Mouse (Mus musculus) liver (tissue): Measurements from ENCODE around the gene Ddx25.

Source experiments
- DNase-seq: peaks from one replicate; pipeline ENCODE4 v3.0.0-alpha.2; 2020; ENCODE audit warnings: mixed read lengths

The Ddx25 gene

GRCm38 (mm10) chr9:35558257-35559008, at the start of gene Ddx25, which contains the start of gene Pus3:
Gene Ddx25 (minus strand): TSS chr9:35558528.
Gene Pus3 (plus strand): TSS chr9:35558595.
- DNase-seq: peak; percentile 30

DNA sequence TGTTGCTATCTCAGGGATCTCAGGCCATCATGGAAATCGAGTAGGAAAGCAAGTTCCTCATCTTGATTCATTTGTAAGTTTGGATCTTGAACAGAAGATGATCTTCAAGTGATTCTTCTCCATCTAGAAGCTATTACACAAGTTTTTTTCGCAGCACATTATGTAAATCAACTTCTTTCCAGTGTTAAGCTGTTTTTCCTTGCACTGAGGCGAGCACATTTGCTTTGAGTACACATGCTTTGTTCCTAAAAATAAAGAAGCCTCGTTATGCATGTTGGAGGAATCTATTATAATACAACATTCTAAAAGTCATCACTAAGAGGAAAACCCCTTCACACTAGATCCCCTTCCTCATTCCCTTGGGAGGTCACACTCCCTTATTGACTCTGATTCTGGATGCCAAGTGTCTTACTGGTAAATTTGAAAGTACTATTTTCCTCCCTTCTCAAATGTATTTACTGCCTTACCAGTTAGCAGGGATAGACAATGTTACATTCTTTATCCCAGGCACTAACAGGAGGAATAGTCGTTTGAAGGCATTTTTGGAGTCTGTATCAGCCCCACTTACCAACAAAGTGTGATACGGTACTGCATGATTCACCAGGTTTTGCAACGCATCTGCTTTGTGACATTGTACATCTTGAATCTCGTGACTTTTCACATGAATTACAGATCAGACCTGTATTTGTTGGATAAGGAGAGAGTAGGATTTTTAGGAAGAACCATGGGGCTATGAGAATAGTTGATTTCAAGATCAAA, 49.5 kb upstream of the Ddx25 start:
- DNase-seq: no peak

GRCm38 (mm10) chr9:35592903-35593302, 34.6 kb upstream of the Ddx25 start:
- no peak for DNase-seq

- no peak for DNase-seq
These were observed 29.3 kb upstream of the Ddx25 start for GRCm38 (mm10) chr9:35587674-35588073.

DNA sequence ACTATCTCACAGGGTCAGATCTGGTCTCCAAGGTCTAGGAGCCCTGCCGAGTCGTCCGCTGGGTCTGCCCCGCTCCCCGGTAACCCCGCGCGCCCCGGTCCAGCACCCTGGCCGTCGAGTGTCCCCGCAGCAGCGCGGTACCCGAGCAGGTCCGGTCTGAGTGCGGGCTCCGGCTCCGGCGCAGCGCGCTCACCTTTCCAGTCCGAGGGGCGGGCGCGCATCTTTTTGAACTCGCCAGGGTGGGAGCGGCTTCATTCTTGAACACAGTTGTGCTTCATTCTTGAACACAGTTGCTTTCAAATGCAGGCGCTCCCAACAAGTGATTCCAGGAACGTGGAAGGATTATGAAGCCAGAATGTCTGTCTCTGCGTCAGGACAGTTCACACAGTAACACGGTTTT, 16.1 kb upstream of the Ddx25 start:
- DNase-seq: no peak

DNA sequence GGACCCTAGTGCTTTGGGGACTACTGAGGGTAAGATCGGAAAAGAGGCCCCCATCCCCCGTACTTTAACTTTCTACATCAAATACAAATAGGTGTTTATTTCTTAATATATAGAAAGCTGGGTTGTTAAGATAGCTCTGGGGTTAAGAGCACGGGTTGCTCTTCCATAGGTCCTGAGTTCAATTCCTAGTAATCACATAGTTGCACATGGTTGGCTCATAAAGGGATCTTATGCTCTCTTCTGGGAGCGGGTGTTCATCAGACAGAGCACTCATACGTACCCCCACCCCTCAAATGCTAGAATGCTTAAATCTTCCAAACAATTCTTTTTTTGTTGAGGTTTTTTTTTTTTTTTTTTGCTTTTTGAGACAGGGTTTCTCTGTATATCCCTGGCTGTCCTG, 12.3 kb upstream of the Ddx25 start:
- no peak for DNase-seq

DNA sequence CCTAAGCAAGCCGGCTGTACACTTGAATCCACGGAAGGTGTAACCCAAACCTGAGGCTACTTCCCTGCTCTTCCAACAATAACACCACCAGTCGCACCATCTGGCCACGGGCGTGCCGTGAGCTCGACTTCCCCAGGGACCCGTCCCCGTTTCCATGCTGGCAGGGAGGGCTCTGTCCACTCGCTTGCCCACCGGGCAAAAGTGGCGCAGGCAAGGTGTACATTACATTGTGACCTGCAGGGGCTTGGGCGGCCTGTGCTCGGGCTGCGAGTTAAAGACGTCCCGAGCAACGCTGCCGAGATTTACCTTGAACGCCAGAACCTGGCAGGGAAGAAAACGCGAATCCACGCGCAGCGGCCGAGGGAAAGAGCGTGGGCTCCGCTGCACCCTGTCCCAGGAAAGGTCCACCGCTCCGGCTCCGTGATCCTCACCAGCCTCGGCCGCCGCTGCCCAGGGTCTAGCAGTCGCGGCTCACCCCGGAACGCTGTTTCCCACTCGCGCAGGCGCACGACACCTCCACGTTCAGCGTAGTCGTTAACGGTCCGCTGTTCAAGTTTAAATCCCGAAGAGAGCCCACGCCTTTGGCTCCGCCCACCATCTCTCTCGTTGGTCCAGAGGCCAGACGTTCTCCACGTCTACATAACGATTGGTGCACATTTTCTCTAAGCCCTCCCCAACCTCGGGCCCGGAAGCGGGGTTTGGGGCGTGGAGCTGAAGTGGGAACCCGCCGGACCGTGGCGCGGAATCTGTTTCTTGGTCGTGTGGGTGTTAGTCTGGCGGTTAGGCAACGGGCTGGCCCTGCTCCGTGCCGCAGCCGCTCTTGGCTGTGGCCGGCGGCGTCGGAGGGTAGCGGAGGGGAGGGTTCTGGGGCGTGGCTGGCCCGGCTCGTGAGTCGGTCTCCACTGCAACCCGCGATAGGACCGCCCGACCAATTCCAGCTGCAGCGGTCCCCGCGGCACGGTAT, 11.5 kb upstream of the Ddx25 start, which contains the start of the genes Pate2 and Hyls1:
Gene Pate2 (plus strand): TSS at position 714 of the 964 bp plus-strand sequence.
Gene Hyls1 (minus strand): TSS at position 828 of the 964 bp plus-strand sequence.
- peak; percentile 96 for DNase-seq

GRCm38 (mm10) chr9:35567995-35568394, 9.7 kb upstream of the Ddx25 start:
- no peak for DNase-seq

- DNase-seq: no peak
These were observed 6.4 kb upstream of the Ddx25 start for GRCm38 (mm10) chr9:35564536-35565240.

DNA sequence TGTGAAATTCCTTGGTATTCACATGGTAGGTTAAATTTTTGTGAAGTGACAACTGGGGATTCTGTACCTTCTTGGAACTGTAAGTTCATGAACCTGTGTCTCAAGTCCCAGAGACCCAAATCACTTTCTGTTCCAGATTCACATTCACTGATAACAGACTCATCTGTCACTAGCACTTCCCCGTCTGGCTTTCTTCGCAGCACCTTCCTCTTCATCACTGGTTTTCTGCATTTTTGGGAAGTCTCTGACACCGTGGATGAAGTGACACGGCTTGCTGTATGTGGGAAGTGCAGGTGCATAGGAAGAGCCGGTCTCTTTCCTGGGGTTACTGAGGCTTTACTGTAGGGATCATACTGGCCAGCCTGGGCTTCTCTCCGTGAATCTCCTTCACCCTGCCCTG, 3.3 kb upstream of the Ddx25 start:
- DNase-seq: no peak

DNA sequence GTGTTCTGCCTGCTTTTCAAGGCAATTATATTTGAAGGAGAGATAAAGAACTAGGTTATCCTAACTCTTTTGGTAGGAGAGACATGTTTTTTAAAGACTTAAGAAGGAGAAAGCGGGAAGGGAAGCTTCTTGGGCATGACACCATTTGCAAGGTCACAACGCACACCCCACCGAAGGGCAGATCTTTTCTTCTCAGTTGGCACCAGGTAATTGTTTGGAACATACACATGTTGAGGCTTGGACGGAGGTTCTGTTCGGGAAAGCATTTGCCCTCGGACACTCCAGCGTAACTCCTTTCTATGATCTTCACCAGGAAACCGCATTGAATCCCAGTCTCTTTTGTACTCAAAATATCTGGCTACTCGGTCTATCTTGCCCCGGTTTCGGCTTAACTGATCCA, 2.7 kb upstream of the Ddx25 start:
- DNase-seq: no peak

DNA sequence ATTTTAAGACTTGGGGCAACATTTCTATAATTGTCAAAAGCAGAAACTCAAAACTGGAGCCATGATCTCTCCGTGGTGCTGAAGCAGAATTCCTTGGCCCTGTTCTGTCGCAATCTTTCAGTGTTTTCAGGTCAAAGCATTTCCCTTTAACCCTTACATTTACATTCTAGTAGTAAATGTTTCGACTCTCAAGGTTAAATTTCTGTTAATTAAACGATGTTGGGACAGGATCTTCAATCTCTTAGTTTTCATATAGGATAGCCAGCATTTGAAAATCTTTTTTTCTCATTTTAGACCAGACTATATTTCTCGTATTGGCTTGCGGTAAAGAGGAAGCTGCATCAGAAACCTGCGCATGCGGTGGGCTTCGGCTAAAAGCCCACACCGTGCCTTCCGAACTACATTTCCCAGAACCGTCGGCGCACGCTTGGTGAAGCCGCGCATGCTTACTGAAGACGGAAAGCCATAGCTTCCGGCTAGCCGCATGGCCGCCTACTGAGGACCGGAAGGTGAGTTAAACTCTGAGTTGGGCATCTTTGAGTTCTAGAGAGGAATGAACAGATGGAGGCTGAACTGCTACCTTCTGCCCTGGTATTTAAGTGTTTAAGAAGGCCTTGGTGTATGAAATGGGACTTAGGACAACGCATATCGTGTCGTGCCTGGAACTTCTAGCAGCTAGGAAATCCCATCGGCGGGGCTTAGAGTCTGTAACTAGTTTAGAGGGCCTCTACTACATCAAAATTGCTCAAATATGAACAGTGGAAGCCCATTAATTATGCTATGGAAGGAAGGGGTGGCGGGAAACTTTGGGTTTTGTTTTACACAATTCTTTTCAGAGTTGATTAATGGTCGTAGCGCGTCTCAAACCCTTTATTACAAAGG, 922 bp upstream of the Ddx25 start:
- peak; percentile 81 for DNase-seq

DNA sequence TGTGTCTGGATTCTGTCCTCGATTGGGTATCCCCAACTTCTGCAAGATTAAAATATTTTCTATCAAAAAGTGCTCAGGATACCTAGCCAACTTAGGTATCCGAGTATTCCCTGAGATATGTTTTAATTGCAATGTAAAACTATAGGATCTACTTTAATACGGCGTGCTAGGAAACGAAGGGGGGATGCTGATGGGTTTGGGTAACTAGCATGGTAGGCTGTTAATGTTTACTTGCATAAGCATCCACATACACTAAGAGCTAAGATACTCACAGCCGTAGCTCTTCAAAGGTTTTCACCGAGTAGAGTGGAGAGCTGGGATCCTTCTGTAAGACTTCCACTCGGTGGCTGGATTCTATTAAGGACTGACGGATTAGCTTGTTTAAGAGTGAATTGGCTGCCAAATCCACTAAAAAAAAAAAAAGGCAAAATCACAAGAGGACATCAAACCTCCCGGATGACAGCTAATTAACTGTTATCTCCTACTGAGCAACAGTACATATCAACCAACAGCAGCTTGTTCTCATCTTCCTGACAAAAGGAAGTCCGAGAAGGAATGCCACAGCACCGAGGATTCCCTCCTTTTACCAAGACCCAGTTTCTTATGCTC, 1.7 kb downstream of the Ddx25 start:
- DNase-seq: no peak

GRCm38 (mm10) chr9:35548455-35548854, 9.9 kb downstream of the Ddx25 start:
- DNase-seq: no peak

DNA sequence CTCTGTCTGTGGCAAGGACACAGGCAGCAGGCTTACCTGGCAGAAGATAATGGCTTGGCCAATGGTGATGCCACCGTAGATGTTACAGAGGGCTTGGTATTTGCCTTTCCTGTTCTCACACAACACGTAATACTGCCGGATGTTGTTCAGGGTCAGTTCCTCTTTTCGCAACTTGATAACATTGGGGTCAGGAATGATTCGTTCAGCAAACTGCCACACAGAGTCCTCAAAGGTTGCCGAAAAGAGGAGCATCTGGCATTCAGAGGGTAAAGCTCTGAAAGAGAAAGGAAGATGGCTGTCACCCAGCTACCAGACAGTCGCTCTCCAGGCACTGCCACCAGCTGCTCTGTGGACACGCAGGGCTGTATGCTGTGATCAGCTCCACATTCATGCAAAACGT, 11.6 kb downstream of the Ddx25 start:
- DNase-seq: no peak

DNA sequence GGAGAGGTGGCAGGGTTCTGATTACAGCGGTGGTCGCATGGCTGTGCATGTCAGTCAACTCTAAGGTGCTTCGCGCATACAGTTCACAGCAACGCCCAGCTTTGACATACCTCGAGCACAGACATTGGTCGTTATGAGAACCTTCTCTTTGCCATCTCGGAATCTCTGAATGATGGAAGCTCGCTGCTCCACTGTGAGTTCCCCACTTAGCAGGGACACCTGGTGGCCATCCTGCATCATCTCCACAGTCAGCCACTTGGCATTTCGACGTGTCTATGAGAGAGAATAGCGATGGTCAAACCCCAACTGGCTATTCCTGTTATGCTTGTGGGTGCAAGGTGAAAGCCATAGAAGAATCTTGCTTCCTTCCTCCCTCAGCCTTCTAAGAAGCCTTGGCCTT, 12.6 kb downstream of the Ddx25 start:
- DNase-seq: no peak

- DNase-seq: no peak
These were observed 13.7 kb downstream of the Ddx25 start for GRCm38 (mm10) chr9:35544666-35545065.

- no peak for DNase-seq
These were observed 15.0 kb downstream of the Ddx25 start for GRCm38 (mm10) chr9:35543099-35543860.

GRCm38 (mm10) chr9:35541941-35542340, 16.4 kb downstream of the Ddx25 start:
- no peak for DNase-seq

GRCm38 (mm10) chr9:35541488-35541887, 16.8 kb downstream of the Ddx25 start:
- peak; percentile 80 for DNase-seq
